Mouse (Mus musculus) adrenal gland, adult 18-20 months (tissue): ENCODE data around the gene Fam196b. TPM values are rescaled to one million over a fixed set of nuclear protein-coding genes. Genes with fewer than 3 reads are reported as not detected.

Source experiments
- DNase-seq, 2 experiments: peaks; one replicate each; pipeline ENCODE4 v3.0.0; 2021 to 2022; ENCODE audit warnings: low spot score in 2 of 2
- total RNA-seq, 2 experiments: library from RNA; stranded (reverse); gene quantifications; 1 replicate in 1 of 2; 2 replicates in 1 of 2; pipeline ENCODE4 v1.2.3; 2021

The Fam196b gene
- total RNA-seq, 2 experiments from 2014 or later = not detected

DNA sequence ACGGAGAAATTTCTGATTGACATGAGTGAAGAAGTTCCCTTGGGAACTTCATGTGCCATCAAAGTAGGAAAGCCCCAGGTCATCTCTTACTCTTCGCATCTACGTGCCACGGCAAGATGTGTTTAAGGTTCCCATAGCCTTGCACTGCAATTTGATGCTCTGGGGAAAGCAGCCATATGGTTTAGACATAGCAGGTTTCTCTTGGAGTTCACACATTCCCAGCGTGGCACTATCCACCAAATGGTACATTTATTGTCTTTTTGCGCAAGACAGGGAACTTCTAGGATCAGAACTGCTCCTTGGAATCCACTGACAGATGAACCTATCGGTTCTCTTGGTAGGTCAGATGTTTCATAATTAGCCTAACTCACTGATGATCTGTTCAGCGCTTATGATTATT lies 86.7 kb downstream of the Fam196b start:
- DNase-seq = no peak

DNA sequence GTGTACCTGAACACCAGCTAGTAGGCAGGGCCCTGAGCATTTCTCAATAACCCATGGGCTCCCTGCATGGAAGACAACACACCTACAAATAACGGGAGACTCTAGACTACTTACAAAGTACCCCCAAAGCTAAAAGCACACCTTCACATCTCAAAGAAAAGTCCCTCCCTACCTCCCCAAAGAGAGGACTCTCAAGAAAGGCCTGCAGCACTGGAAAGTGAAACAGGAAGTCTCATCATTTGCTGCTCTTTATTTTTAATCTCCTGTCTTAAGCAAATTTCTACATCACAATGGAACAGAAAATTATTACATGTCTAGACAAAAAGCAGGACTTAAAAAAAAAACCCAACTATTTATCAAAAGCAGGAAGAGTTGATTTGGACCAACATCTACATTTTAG lies 90.7 kb downstream of the Fam196b start:
- DNase-seq = no peak

DNA sequence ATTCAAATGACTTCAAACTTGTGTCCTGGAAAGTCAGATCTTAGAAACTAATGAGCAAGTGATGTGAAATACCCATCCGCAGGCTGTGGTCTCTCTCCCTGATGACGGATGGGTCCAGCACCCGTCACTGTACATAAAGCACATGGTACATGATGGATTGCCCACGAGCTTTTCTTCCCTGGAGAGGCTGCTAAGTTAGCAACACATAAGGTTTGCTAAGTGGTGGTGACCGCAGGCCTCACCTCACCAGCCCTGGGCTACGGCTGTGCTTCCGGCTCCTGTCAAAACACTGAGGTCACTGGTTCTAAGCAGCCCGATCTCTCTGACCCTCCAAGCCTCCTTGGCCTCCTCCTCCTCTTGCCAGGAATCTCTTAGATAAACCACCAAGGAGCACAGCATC lies 91.7 kb downstream of the Fam196b start:
- no peak for DNase-seq

DNA sequence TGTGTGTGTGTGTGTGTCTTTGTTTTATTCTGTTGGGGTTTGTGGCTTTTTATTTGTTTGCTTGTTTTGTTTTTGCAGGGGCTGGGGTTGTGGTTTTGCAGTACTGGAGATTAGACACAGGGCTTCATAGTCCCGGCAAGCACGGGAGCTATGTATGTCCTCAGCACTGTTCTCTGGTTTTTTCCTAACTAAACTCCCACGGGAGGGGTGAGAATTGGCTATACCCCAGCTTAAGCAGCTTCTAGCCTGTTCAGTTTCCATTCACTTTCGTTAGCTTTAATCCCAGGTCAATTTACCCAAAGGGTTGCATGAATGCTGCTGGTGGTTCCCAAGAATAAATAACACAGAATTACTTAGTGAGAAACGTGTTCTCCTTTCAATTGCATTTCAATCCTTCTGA lies 92.2 kb downstream of the Fam196b start:
- DNase-seq = no peak

DNA sequence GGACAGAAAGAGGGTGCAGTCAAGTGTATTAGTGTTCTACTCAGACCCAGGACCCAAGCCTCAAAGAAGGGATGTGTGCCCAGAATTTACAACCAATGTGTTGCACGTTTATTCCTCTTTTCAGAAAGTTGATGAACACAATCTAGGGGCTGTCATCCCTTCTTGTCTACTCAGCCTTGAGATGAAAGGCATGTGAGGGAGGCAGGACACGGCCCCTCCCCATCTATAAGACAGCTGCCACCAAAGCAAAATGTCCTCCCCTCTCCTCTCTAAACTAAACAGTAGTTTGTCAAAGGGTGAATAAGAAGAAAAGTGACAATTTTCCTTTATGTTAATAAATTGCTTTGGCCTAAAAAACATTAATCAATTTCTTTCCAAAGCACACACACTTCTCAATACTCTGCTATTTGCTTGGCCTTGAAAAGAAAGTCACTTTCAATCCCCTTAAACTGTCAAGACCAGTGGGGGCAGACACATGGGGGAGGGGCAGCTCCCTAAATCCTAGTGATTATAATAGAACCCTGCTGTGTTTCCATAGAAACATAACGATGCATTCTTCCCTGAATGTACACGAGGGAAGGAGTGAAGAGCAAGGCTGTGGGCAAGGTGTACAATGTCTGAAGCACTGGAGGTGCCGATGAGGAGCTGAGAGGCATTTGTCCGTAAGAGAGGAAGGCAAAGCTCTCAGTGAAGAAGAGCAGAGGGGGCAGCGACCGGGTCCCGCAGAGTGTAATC lies 101.4 kb downstream of the Fam196b start:
- no peak for DNase-seq

DNA sequence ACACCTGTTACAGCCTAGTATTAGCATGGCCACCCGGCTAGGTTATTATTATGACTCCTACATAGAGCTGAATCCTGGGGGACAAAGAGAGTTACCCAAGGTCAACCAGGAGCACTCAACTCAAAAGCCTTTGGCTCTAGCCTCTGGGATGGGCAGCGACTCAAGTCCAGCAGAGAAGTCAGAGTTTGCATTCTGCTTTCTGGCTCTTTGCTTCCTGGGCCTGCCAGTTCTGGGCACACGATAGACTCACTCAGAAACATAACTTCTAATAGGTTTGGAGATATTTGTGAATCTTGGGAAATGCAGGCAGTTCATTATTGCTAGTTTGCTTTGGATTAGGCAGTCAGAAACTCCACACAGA lies 102.0 kb downstream of the Fam196b start:
- DNase-seq = no peak

DNA sequence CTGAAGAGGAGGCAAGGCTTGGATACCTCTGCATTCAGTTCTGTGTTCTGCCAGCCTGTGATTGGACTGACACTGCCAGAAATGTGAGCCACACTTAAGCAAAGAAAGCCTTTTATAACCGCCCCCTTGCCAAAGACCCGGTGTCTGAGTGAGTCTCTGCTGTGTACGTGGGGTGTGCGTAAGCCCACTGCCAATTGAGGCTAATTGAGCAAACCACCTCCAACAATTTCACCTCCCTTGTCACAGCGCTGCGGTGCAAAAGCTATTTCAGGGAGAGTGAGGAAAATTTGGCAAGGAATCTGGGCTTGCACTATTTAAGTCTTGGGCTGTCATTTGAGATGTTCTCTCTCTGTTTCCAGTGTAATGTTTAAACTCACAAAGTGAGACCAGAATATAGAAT lies 106.4 kb downstream of the Fam196b start:
- no peak for DNase-seq

GRCm38 (mm10) chr11:34424546-34424945 lies 109.9 kb downstream of the Fam196b start:
- DNase-seq = no peak

DNA sequence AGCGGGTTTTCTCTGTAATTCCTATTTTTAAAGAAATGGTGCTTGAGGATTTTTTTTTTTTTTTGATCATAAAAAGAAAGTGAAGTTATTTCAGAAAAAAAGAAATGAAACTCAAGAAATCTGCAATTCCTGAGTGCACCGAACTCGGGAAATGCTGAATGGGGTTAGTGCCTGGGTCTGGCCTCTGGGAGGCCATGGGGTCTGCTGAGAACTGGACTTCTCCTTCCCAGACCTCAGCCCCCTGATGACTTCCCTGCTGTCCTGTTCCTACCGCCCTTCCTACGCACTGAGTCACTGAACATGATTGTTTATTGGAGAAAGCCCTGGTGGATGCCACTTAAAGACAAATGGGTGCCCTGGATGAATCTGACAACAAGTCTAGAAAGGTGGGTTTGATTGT lies 112.6 kb downstream of the Fam196b start:
- no peak for DNase-seq

DNA sequence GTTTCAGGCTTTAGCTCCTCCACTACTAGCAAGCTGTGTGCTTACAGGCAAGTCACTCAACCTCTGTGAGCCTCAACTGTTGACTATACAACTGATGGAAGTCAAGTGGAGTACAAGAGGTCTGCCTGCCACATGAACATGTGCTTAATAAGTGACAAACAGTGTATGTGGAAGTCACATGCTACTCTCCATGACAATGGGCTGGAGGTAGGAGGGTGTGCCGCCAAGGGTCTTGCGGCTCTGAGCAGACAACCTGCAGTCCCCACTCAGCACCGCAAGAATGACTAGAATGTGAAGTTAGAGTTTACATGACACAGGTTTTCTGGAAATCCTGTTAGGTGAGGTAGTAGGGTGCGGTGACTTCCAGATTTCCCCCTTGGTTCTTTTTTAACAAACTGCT lies 116.3 kb downstream of the Fam196b start:
- no peak for DNase-seq

DNA sequence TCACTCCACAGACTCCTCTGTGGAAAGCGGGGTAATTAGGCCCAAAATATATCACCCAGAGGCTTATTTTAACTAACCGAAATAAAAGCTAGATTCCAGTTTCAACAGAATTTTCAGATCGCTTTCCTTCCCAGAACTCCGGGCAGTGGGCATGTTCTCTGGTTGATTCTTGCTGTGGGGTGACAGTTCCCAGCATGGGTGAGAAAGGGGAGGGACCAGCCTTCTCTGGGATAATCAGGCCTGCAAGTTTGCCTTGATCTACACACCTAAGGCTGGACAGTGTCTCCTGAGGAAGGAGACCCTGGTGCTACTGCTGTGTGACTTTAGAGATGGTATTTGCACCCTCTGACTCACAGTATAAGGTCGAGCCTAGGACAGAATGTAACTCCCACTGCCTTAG lies 116.7 kb downstream of the Fam196b start:
- no peak for DNase-seq

DNA sequence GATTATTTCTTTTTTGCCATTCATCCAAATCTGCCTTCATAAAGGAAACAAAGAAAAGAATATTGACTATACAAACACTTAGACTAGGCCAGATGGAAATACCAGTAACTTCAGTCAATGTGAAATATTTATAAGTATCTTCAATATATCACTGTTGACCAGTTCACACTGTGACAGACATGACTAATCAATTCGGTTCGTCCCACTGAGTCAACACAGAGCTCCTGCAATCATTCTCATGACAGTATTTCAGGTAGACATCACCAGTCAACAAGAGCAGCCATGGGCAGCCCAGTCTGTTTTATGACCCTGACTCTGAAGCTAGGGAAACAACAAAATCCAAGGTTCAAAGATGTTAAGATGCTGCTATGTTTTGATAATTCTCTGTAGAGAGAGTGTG lies 117.4 kb downstream of the Fam196b start:
- no peak for DNase-seq

DNA sequence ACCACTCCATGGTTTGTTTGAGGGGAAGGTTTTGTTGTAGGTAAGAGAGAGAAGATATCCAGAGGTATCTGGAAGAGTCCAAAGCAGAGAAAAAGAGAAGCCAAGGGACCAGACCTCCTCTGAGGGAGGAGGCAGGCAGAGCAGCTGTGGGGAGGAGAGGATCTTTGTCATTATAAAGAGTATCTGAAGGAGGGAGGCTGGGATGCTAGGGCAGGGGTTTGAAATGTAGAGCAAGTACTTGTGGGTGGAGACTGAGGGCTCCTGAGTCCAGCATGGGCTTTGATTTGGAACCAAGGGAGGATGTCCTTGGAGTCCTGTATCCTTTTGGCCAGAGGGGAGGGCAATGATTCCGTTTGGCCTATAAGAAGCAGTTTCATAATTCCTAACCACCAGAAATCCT lies 122.8 kb downstream of the Fam196b start:
- no peak for DNase-seq

- no peak for DNase-seq
Measured at GRCm38 (mm10) chr11:34438429-34438828, 123.8 kb downstream of the Fam196b start.

- peak; percentile 8 to 20 for DNase-seq
Measured at GRCm38 (mm10) chr11:34447891-34448290, 133.3 kb downstream of the Fam196b start.

- no peak for DNase-seq
Measured at GRCm38 (mm10) chr11:34449944-34450343, 135.3 kb downstream of the Fam196b start.

- DNase-seq = no peak
Measured at GRCm38 (mm10) chr11:34467056-34467455, 152.4 kb downstream of the Fam196b start.

DNA sequence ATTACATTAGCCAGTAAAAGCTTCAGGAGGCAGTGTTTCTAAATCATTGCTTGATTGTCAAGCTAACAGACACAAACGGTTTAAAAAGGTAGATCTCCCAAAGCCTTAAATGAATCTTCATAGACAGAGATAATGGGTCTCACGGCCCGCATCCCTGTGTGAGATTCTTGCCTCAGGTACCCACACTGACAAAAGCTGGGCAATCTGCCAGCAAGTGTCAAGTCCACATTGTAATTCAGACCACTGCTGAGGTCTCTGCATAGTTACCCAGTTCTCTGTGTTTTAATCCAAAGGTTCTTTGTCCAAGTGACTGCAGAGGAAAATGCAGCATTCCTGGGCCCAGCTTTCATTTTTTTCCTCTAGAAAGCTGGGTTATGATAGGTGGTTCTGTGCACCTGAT lies 153.9 kb downstream of the Fam196b start:
- no peak for DNase-seq

- no peak for DNase-seq
Measured at GRCm38 (mm10) chr11:34469792-34470191, 155.2 kb downstream of the Fam196b start.
